Mouse (Mus musculus): ENCODE results near the gene Tasp1. TPM values are rescaled to one million over a fixed set of nuclear protein-coding genes. Genes with fewer than 3 reads are reported as not detected.

Gene Tasp1
- total and polyA plus RNA-seq, 3 experiments = 17.0 to 31.5 TPM; not detected in 1

DNA sequence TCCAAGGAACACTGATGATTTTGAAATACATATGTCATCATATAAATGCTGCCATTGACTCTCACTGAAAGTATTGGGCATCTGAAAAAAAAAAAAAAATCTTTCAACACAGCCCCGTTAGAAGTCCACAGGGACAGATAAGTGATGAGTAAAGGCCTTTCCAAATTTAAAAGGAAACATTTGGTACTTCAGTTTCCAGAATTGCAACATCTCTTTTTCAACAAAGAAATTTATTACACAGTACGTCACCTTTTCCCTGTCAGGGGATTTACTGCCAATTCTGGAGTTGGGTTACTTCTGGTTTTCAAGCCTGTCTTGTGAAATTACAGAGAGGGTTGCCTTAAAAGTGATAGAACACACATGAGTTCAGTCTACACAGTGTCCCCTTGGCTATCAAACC is 146.8 kb downstream of the Tasp1 start:
- no peaks in the 10 kb centered on the region for H3K27me3 ChIP-seq (ENCODE audit: control insufficient read depth in 1 of 2, insufficient read depth in 2 of 2, low read length in 2 of 2)
- no peak overlapping the region for H3K9ac ChIP-seq (ENCODE audit: control insufficient read depth, low read depth, low read length, poor library complexity, severe bottlenecking)
- no peak for TF ChIP-seq TCF12 (IDR thresholded peaks at IDR 0.05; ENCODE audit: low read depth, low read length)
- TF ChIP-seq RCOR1 (IDR thresholded peaks at IDR 0.05; ENCODE audit: low read depth, low read length) = no peak
- no peak for TF ChIP-seq MAX (IDR thresholded peaks at IDR 0.05; ENCODE audit: low read length)
- TF ChIP-seq TBP (IDR thresholded peaks at IDR 0.05; ENCODE audit: low read depth, low read length) = no peak
- TF ChIP-seq ZMIZ1 (IDR thresholded peaks at IDR 0.05; ENCODE audit: low read depth, low read length) = no peak
- no peak for TF ChIP-seq SIN3A (IDR thresholded peaks at IDR 0.05; ENCODE audit: low read length)
- no peak for TF ChIP-seq USF1 (IDR thresholded peaks at IDR 0.05; ENCODE audit: low read depth, low read length)
- no peak for TF ChIP-seq POLR2AphosphoS5 (IDR thresholded peaks at IDR 0.05; ENCODE audit: borderline replicate concordance, low read depth, low read length)
- no peak for TF ChIP-seq MAZ (IDR thresholded peaks at IDR 0.05; ENCODE audit: low read depth, low read length)
- no peak for TF ChIP-seq ZNF384 (IDR thresholded peaks at IDR 0.05; ENCODE audit: low read depth, low read length)
- no peak for TF ChIP-seq GATA1 (IDR thresholded peaks at IDR 0.05; ENCODE audit: low read depth, low read length)
- no peak overlapping the region for H3K27ac ChIP-seq (ENCODE audit: control insufficient read depth, low read depth, low read length)
- no peak for DNase-seq (ENCODE audit: low read depth, low spot score)
- no peaks in the 10 kb centered on the region for H3K79me2 ChIP-seq (ENCODE audit: control insufficient read depth, insufficient read depth, low read length, poor library complexity)
- H3K4me1 ChIP-seq (ENCODE audit: control insufficient read depth in 1 of 2, insufficient read depth in 2 of 2, low read length in 2 of 2) = no peaks in the 10 kb centered on the region
- H3K9me3 ChIP-seq (replicated peaks; ENCODE audit: insufficient read depth, low read length) = no peaks in the 10 kb centered on the region
- H3K36me3 ChIP-seq (ENCODE audit: control insufficient read depth in 1 of 2, insufficient read depth in 2 of 2, low read length in 2 of 2) = peaks cover 0 to 1% of the 10 kb centered on the region in 2 experiments; a peak in 1 of 4 replicates
- H3K4me3 ChIP-seq (ENCODE audit: control insufficient read depth in 1 of 2, insufficient read depth in 1 of 2, low read depth in 2 of 2, low read length in 2 of 2) = no peak overlapping the region

DNA sequence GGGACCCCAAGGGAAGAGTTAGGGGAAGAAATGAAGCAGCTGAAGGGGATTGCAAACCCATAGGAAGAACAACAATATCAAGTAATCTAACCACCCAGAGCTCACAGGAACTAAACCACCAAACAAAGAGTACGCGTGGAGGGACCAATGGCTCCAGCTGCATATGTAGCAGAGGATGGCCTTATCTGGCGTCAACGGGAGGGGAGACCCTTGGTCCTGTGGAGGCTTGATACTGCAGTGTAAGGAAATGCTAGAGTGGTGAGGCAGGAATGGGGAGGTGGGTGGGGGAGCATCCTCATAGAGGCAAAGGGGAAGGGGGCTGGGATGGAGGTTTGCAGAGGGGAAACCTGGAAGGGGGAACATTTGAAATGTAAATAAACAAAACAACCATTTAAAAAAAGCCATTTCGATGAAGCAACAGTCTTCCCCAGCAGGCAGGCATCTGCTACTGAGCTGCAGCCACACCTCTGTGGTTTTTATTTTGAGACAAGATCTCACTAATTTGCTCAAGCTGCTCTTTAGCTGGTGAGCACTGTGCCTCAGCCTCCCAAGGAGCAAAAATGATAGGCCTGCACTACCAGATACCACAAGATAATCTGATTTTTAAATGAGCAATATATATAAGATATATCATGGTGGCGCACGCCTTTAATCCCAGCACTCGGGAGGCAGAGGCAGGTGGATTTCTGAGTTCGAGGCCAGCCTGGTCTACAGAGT is 160.0 kb downstream of the Tasp1 start:
- H3K4me3 ChIP-seq (ENCODE audit: control insufficient read depth in 1 of 2, insufficient read depth in 1 of 2, low read depth in 2 of 2, low read length in 2 of 2) = no peak overlapping the region
- no peak for DNase-seq (ENCODE audit: low read depth, low spot score)
- no peak for TF ChIP-seq ZC3H11A (IDR thresholded peaks at IDR 0.05; ENCODE audit: low read depth, low read length)
- TF ChIP-seq RCOR1 (IDR thresholded peaks at IDR 0.05; ENCODE audit: low read depth, low read length) = no peak
- no peak for TF ChIP-seq MAZ (IDR thresholded peaks at IDR 0.05; ENCODE audit: low read depth, low read length)
- TF ChIP-seq GATA1 (IDR thresholded peaks at IDR 0.05; ENCODE audit: low read depth, low read length) = no peak
- TF ChIP-seq GABPA (IDR thresholded peaks at IDR 0.05; ENCODE audit: low read depth, low read length) = no peak
- TF ChIP-seq SIN3A (IDR thresholded peaks at IDR 0.05; ENCODE audit: low read length) = no peak
- TF ChIP-seq NELFE (IDR thresholded peaks at IDR 0.05; ENCODE audit: low read depth, low read length) = no peak
- TF ChIP-seq CTCF (IDR thresholded peaks at IDR 0.05 in 2 of 3, conservative IDR thresholded peaks at IDR 0.05 in 1 of 3; ENCODE audit: control insufficient read depth in 1 of 3, insufficient read depth in 1 of 3, low read depth in 2 of 3, low read length in 3 of 3, poor library complexity in 1 of 3, severe bottlenecking in 1 of 3) = no peak
- no peak for TF ChIP-seq POLR2AphosphoS5 (IDR thresholded peaks at IDR 0.05; ENCODE audit: borderline replicate concordance, low read depth, low read length)
- TF ChIP-seq MYC (IDR thresholded peaks at IDR 0.05; ENCODE audit: low read depth, low read length) = no peak
- TF ChIP-seq TBP (IDR thresholded peaks at IDR 0.05; ENCODE audit: low read depth, low read length) = no peak
- no peak for TF ChIP-seq BHLHE40 (IDR thresholded peaks at IDR 0.05; ENCODE audit: borderline replicate concordance, low read depth, low read length)
- TF ChIP-seq POLR2AphosphoS2 (IDR thresholded peaks at IDR 0.05; ENCODE audit: low read length) = no peak
- H3K27me3 ChIP-seq (ENCODE audit: control insufficient read depth in 1 of 2, insufficient read depth in 2 of 2, low read length in 2 of 2) = no peaks in the 10 kb centered on the region
- H3K79me2 ChIP-seq (ENCODE audit: control insufficient read depth, insufficient read depth, low read length, poor library complexity) = no peaks in the 10 kb centered on the region
- 0 out of 4 replicates have a peak, but pooled peaks cover 0 to 5% of the 10 kb centered on the region in 2 experiments for H3K4me1 ChIP-seq (ENCODE audit: control insufficient read depth in 1 of 2, insufficient read depth in 2 of 2, low read length in 2 of 2)
- no peak overlapping the region for H3K27ac ChIP-seq (ENCODE audit: control insufficient read depth, low read depth, low read length)
- H3K9ac ChIP-seq (ENCODE audit: control insufficient read depth, low read depth, low read length, poor library complexity, severe bottlenecking) = no peak overlapping the region
- peaks cover 0 to 5% of the 10 kb centered on the region in 2 experiments; a peak in 3 of 4 replicates for H3K36me3 ChIP-seq (ENCODE audit: control insufficient read depth in 1 of 2, insufficient read depth in 2 of 2, low read length in 2 of 2)
- no peaks in the 10 kb centered on the region for H3K9me3 ChIP-seq (replicated peaks; ENCODE audit: insufficient read depth, low read length)
